Mouse (Mus musculus) left cerebral cortex, adult 2 months (tissue): Measurements from ENCODE around the gene Gm4792. TPM values are rescaled to one million over a fixed set of nuclear protein-coding genes. Genes with fewer than 3 reads are reported as not detected.

ENCODE experiments used
- DNase-seq, 2 experiments: peaks; one replicate each; pipeline ENCODE4 v3.0.0; 2021 to 2022; ENCODE audit warnings: low spot score in 2 of 2, mixed read lengths in 1 of 2; ENCODE audit errors: extremely low spot score in 1 of 2
- H3K27ac ChIP-seq: fragments of 200-600 bp; 2 replicates; pipeline ENCODE4 v1.8.1; 2022
- H3K4me3 ChIP-seq: fragments of 200-600 bp; 2 replicates; pipeline ENCODE4 v1.8.1; 2022
- CTCF ChIP-seq: fragments of 200-600 bp; IDR thresholded peaks from 2 replicates; pipeline ENCODE4 v1.8.1; 2022; ENCODE audit warnings: antibody characterized with exemption, mild to moderate bottlenecking, moderate library complexity
- intact Hi-C: fragments of 180-260 bp; cut with DNase I; formaldehyde crosslinking; loops from one replicate; pipeline ENCODE4 v1.15.1; 2025
- total RNA-seq, 2 experiments: library from RNA; stranded (reverse); gene quantifications; 2 replicates each; pipeline ENCODE4 v1.2.3; 2021

Gene Gm4792
- total RNA-seq, 2 experiments from 2014 or later: not detected

DNA sequence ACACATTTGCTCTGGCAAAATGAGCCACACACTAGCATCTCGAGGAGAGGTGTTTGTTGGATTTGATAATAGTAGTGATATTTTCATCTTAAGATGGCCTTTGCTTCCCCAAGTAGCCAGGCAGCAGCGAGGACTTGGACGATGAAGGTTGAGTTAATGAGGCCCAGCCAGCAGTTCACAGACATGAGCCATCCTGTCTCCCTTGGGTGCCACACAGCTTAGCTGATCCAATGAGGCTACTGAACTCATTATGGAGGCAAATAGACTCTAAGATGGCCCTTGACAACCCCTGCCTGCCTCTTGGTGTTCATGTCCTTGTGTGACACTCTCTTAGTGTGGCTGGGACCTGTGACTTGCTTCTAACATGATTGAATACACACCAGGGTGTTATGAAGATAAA is 43.7 kb downstream of the Gm4792 start:
- intact Hi-C loops: no loop called here
- no peak for DNase-seq
- no peak overlapping the region for H3K27ac ChIP-seq
- TF ChIP-seq CTCF: no peak
- no peak overlapping the region for H3K4me3 ChIP-seq

GRCm38 (mm10) chr10:94253260-94253807 is 45.2 kb downstream of the Gm4792 start:
- no peak overlapping the region for H3K27ac ChIP-seq
- TF ChIP-seq CTCF: no peak
- H3K4me3 ChIP-seq: no peak overlapping the region
- intact Hi-C loops: no loop called here
- no peak for DNase-seq

DNA sequence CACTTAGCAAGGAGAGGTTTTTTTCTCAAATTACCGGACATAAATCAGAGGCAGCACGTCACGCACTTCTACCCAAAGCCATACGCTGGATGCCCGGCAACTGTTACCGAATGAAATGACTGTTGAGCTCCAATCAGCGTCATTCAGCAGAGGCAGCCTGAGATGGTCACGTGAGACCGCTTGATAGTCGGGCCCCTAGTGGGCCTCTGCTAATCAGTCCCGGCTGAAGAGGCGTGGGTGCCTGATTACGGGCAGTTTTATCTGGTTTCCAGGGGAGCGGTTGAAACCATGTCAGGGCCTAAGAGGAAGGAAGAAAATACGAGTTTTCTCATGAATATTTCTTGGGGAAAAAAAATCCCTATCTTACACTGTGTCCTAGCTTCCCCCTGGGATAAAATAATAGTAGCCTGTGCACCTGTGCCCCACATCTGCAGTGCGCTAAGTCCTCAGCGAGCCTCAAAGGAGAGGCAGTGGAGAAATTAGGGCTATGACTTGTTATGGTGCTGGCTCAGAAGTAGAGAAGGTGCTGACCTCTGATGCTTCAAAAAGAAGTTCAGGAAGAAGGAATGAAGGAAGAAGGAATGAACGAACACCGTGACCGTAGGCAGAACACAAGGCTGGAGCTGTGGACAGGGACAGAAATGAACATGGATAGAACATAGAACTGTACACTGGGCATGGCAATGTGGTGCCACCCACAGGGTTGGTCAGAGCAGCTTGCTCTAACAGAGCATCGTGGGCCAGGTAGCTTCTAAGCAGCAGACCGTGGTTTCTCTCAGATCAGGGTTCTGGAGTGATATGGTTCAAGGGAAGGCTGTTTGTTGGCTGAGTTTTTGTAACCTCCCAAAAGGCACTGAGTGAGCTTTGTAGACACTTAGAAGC is 48.7 kb downstream of the Gm4792 start:
- no peak for TF ChIP-seq CTCF
- intact Hi-C loops: no loop called here
- Histone ChIP-seq H3K27ac (no peak overlapping the region; the same call in 1 of the 2 replicates), H3K4me3 (no peak overlapping the region)
- no peak for DNase-seq

DNA sequence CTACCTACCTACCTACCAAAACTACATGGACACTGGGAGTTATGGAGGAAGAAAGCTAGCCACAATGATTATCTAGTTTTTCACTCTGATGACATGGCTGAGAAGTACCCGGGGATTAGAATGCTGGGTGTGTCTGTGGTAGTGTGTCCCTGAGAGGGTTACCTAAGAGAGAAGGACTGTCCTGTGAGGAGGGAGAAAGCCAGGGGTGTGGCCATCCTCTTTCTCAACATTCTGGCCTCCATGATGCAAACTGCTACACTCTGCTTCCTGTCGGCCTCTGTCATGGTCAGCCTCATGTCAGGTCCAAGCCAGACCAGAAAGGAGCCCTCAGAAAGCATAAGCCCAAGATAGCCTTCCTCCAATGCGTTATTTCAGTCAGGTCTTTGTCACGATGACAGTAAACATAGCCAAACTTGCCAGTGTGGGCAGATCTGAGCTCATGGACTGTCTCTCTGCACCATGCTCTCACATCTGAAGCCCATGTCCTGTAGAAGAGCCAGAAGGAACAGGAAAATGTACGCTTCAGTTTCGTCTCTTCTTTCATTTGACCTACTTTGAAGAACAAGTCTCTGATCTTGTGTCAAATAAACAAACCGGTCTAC is 50.7 kb downstream of the Gm4792 start:
- intact Hi-C loops: no loop called here
- DNase-seq: no peak
- Histone ChIP-seq H3K27ac (no peak overlapping the region), H3K4me3 (no peak overlapping the region)
- TF ChIP-seq CTCF: no peak

Other genes starting within 250 kb of the Gm4792 start
- gene Nr2c1, start 150.7 kb downstream of the Gm4792 start, total RNA-seq: 1 to 10 TPM; 7.7 to 9.1 TPM
- gene Ndufa12, start 100.0 kb downstream of the Gm4792 start, total RNA-seq: 100 to 1,000 TPM; 218 to 239 TPM
- 10 to 100 TPM; 20.2 to 27.2 TPM for gene Tmcc3, start 13.2 kb upstream of the Gm4792 start, total RNA-seq